Mouse (Mus musculus) C2C12 (cell line): ENCODE measurements around the gene Ccdc186.

Source experiments
- CEBPB ChIP-seq: IDR thresholded peaks from one replicate; pipeline ENCODE4 v1.6.1; 2011; ENCODE audit warnings: low read depth, mild to moderate bottlenecking, control low read depth, moderate library complexity
- CTCF ChIP-seq: IDR thresholded peaks from one replicate; pipeline ENCODE4 v1.5.1; 2011; ENCODE audit not compliant: control insufficient read depth, insufficient read depth, insufficient read length
- FOSL1 ChIP-seq: IDR thresholded peaks from one replicate; pipeline ENCODE4 v1.8.0; 2011; ENCODE audit warnings: mild to moderate bottlenecking, low read length; ENCODE audit not compliant: poor library complexity, insufficient read depth, severe bottlenecking
- MAX ChIP-seq: IDR thresholded peaks from one replicate; pipeline ENCODE4 v1.6.1; 2011; ENCODE audit warnings: mild to moderate bottlenecking, control low read depth
- MYOD1 ChIP-seq: IDR thresholded peaks from one replicate; pipeline ENCODE4 v1.6.1; 2011; ENCODE audit warnings: low read depth; ENCODE audit not compliant: control insufficient read depth, insufficient read length
- USF1 ChIP-seq: IDR thresholded peaks from one replicate; pipeline ENCODE4 v1.6.1; 2011; ENCODE audit warnings: low read depth, mild to moderate bottlenecking, control low read depth, moderate library complexity

DNA sequence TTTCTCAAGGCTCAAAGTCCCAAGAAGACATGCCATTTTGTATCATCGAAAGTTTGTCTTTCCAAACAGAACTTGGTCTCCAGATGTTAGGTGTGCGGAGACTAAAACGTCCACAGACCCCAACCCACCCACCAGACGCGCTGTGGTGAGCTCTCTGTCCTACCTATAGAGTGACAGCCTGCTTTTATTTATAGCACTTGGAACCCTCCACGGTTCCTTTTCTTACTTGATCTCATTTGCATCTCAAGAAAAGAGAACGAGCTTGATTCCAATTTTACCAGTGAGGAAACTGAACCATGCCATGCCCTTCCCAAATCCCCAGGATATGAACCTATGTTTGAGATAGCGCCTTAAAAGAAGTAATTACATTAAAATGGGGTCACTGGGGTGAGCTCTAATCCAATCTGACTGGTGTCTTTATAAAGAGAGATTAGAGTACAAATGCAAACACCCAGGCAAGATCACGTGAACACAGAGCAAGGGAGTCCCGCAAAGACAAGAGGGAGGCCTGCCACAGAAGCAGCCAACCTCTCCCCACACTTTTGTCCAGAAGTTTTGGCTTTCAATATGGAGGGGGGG, 48.5 kb downstream of the Ccdc186 start:
- TF ChIP-seq CEBPB (no peak), CTCF (no peak), USF1 (no peak), MAX (no peak), FOSL1 (no peak), MYOD1 (no peak)
